Mouse (Mus musculus) urinary bladder, postnatal 10 days (tissue): ENCODE data around the gene Mknk1.

Experiments
- DNase-seq: peaks from one replicate; pipeline ENCODE4 v3.0.0; 2022; ENCODE audit warnings: low spot score

Gene Mknk1

GRCm38 (mm10) chr4:115838696-115839641, at the start of gene Mknk1:
Gene Mknk1 (plus strand): TSS chr4:115839198.
- peak; percentile 62 for DNase-seq

GRCm38 (mm10) chr4:115790864-115791263, 48.1 kb upstream of the Mknk1 start:
- no peak for DNase-seq

DNA sequence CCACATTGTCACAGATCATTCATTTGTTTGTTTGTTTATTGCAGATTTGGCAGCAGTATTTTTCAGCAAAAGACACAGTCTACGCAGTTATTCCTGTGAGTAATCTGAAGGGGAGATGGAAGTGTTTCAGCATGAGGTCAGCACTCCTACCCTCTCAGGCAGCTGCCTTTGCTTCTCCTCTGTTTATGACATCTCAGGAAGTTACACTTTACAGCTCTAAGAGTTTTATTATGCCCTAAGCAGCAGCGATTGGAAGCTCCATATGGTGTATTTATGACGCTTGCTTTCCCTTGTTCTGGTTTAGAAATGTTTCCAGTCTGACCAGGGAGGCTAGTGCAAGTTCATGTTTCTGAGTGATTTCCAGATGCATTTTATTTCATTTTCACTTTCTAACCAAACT, 43.6 kb upstream of the Mknk1 start:
- DNase-seq: no peak

- no peak for DNase-seq
These were observed 39.0 kb upstream of the Mknk1 start for GRCm38 (mm10) chr4:115799981-115800380.

DNA sequence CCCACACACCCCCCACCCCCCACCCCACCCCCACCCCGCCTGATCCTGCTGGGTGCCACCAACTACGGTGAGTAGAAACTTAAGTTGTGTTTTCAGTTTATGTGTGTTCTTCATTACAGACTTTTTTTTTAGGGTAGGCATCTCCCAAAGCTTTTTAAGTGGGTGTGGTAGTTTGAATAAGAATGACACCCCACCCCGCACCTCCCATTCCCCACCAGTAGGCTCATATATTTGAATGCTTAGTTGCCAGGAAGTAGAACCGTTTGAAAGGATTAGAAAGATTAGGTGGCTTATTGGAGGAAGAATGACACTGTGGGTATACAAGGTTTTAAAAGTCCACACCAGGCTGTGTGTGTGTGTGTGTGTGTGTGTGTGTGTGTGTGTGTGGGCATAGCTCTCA, 26.7 kb upstream of the Mknk1 start:
- no peak for DNase-seq

- DNase-seq: no peak
These were observed 23.4 kb upstream of the Mknk1 start for GRCm38 (mm10) chr4:115815606-115816005.

DNA sequence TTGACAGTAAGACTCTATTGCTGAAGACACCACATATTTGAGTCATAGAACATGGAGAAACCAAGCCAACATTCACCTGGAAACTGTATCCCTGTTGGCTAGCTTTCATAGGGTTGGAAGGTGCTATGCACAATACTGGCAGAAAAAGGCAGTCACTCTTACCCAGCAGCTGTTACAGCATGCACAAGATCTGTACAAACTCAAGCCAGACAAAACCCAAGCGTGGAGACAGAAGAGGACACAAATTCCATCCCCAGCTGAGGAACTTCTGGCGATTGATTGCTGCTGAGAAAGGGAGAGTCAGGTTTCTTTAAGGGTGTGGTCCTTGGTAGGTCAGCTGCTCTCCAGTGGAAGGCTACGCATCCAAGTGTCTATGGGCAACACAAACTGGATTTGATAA, 18.8 kb upstream of the Mknk1 start:
- no peak for DNase-seq

DNA sequence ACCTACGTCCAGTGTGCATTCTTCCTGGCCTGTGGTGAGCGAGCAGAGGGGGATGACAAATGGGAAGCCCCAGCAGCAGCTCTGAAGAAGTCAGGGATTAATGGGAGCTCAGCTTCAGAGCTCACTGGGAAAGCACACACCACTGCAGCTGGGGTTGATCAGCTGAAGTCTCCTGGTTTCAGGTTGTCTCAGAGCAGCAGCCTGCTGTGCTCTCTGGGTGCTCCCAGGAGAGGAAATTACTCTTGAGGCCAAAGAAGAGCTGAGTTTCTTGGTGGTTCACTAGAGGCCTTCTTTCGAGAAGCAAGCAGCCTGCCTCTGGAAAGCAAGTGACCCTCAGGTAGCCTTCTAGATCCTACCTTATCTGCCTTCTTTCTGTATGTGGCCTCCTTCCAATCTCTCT, 18.1 kb upstream of the Mknk1 start:
- no peak for DNase-seq

DNA sequence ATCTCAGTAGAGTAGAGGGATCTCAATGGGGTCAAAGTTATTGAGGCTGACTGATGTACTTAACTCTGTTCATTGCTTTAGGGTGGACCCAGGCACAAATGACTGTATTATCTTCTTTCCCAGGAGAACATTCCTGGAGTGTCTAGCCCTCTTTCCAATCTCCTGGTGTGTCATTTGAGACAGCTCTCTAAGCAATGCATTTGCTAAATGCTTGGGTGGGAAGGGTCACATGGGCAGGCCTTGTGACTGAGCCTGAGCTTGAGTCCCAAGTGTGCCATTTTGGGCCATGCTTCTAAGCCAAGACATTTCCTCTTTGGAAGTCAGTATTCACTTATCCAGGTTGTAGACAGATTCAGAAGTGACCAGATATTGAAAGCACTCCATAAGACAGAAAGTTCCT, 17.6 kb upstream of the Mknk1 start:
- DNase-seq: no peak

- no peak for DNase-seq
These were observed 17.1 kb upstream of the Mknk1 start for GRCm38 (mm10) chr4:115821928-115822327.

DNA sequence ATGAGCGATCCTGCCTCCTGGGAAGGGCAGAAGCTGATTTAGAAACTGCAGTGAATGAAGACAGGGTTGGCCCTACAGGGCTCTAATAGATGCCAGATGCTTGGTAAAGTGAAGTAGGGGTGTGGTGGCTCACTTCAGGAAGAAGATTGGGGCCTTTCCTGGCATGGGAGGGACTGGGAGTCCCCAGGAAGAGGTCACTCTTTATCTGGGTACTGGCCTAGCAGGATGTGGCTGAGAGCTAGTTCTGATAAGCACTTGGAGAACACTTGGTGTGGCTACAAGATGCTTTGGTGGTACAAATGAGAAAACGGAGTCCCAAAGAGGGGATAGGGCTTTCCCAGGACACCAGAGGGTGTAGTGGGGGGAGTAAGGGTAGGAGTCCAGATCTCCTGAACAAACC, 14.8 kb upstream of the Mknk1 start:
- DNase-seq: no peak

GRCm38 (mm10) chr4:115825271-115825670, 13.7 kb upstream of the Mknk1 start:
- DNase-seq: no peak

GRCm38 (mm10) chr4:115827066-115827465, 11.9 kb upstream of the Mknk1 start:
- no peak for DNase-seq

DNA sequence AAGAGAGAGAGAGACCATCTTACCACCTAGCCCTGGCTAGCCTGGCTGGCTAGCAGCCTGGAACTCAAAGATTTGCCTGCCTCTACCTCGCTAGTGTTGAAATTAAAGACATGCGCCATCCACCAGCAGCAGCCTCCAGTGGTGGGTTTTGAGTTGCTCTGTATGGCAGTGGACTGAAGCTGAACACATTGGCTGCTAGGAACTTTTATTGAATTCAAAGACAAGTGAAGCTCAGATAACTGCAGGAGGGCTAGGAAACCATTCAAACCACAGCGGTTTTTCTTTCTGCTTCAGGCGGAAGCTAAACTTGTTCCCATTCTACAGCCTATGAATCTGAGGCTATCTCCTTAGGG, 11.5 kb upstream of the Mknk1 start:
- DNase-seq: no peak

DNA sequence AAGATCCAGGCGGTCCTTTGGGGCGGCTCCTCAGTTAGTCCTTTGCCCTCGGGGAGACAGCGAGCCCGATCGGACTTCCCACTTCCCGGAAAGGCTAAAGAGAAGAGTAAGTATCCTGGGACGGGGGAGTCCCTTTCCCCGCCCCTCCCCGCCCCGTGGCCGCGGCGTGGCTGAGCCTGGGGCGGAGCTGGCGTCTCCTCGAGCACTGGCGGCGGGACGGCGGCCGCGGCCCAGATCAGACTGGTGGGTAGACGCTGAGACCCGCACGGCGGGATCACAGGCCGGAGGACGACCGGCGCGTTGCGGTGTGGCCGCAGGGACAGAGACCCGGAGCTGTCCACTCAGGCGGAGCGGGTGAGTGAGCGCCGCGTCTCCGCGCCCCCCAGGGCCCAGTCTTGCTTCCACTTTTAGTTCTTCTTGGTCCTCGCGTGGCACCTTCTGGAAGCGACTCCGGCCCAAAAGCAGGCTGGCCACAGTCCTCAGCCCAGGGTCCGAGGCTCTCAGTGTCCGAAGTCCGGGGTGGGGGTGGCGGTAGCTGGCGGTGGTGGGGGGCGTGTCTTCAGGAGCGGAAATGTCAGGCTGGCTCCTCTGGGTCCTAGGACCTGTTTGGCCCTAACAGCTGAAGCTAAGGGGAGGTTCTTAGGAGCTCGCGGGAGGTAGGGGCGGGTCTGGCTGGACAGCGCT, 11.0 kb upstream of the Mknk1 start, which contains the start of gene Mob3c:
Gene Mob3c (plus strand): TSS at position 205 of the 684 bp plus-strand sequence.
- peak; percentile 20 for DNase-seq

GRCm38 (mm10) chr4:115828572-115828902, 10.5 kb upstream of the Mknk1 start:
- DNase-seq: no peak

- DNase-seq: no peak
These were observed 8.5 kb upstream of the Mknk1 start for GRCm38 (mm10) chr4:115830491-115830890.

- DNase-seq: no peak
These were observed 7.8 kb upstream of the Mknk1 start for GRCm38 (mm10) chr4:115831221-115831620.

GRCm38 (mm10) chr4:115832040-115832439, 7.0 kb upstream of the Mknk1 start:
- no peak for DNase-seq

DNA sequence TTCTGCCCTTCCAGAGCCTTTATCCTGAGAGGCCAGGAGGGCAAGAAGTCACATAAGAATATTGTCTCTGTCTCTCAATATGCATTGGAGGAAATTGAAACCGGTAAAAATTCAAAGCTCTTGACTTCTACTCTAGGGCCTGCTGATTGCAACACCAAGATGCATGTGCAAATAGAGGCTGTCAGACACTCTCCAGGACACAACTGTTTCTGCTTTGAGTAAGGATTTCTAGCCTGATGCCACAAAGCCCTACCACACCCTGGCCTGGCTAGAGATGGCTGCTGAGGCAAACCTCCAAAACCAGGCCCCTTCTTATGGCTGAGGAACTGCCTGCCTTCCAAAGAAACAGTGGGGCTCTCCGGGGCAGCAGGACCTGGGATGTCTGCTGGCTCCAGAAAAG, 3.4 kb upstream of the Mknk1 start:
- DNase-seq: no peak

GRCm38 (mm10) chr4:115838196-115838595, 802 bp upstream of the Mknk1 start:
- DNase-seq: no peak

DNA sequence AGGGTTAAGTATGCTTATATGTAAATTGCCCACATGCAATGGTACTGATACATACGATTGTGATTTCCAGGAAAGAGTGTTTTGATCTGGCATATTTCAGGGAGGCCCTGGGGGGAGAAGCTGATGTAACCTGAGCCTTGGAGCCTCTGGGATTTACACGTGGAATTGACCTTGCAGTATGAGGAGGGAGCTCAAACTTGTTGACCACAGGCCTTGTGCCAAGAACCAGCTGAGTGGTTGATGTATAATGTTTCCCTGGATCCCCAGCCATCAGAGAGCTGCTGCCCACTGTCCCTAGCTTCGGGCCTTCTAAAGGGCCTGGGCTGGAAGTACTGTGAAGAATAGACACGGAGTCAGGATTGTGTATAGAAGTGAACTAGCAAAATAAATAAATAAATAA, 958 bp downstream of the Mknk1 start:
- DNase-seq: no peak

- no peak for DNase-seq
These were observed 1.8 kb downstream of the Mknk1 start for GRCm38 (mm10) chr4:115840842-115841241.

DNA sequence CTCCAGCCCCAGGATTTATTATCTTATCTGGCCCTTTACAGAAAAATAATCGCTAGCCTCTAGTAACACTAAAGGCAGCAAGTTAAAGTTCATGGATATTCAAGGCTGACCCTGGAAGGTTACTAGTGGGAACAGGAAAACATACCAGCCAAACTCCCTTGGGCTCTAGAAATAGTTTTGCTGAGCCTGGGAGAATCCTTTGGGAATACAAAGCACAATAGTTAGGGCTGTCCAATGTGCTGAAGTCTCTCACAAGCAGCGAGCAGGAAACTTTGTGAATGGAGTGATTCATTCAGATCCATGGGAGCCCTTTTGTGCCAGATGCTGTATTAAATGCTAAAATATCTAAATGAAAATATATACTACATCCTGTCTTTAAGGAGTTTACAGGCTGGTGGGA, 7.7 kb downstream of the Mknk1 start:
- DNase-seq: no peak
